Mouse (Mus musculus) megakaryocyte, embryonic 14.5 days (primary cell): Measurements from ENCODE around the gene Pld4. TPM values are rescaled to one million over a fixed set of nuclear protein-coding genes. Genes with fewer than 3 reads are reported as not detected.

Experiments used
- H3K27me3 ChIP-seq: replicated peaks from 2 replicates; pipeline ENCODE3; 2012; ENCODE audit warnings: inconsistent platforms
- H3K36me3 ChIP-seq: replicated peaks from 2 replicates; pipeline ENCODE3; 2012; ENCODE audit warnings: low read length, inconsistent platforms, mixed read lengths
- H3K4me1 ChIP-seq: 2 replicates; pipeline ENCODE4 v1.6.1; 2012; ENCODE audit warnings: inconsistent platforms
- H3K4me3 ChIP-seq: replicated peaks from 2 replicates; pipeline ENCODE3; 2012; ENCODE audit warnings: moderate library complexity, mild to moderate bottlenecking, inconsistent platforms
- H3K9me3 ChIP-seq: 2 replicates; pipeline ENCODE4 v1.6.1; 2012; ENCODE audit warnings: inconsistent platforms
- FLI1 ChIP-seq: IDR thresholded peaks from 2 replicates; pipeline ENCODE4 v1.6.1; 2012; ENCODE audit warnings: low read length, inconsistent platforms, mixed read lengths
- GATA1 ChIP-seq: IDR thresholded peaks from 3 replicates; pipeline ENCODE4 v1.6.1; 2012; ENCODE audit warnings: mixed read lengths, low read length, inconsistent platforms, borderline replicate concordance
- polyA plus RNA-seq: library from polyadenylated mRNA; stranded (reverse); fragments of >175 nt; gene quantifications from 2 replicates; pipeline ENCODE4 v1.2.3, GENCODE M21; 2012; ENCODE audit warnings: low replicate concordance; ENCODE audit not compliant: insufficient read depth

The Pld4 gene
- polyA plus RNA-seq, 1 experiment = 36.3 TPM

- H3K36me3 ChIP-seq = peaks cover 11% of the 10 kb centered on the region
- H3K4me3 ChIP-seq = no peak overlapping the region
- H3K4me1 ChIP-seq = peaks cover 27% of the 10 kb centered on the region
- TF ChIP-seq GATA1 (no peak), FLI1 (no peak)
- no peaks in the 10 kb centered on the region for H3K9me3 ChIP-seq
- H3K27me3 ChIP-seq = peaks cover 52% of the 10 kb centered on the region
These were observed 14.0 kb upstream of the Pld4 start for GRCm38 (mm10) chr12:112746461-112746807.

- no peaks in the 10 kb centered on the region for H3K9me3 ChIP-seq
- H3K4me3 ChIP-seq = no peak overlapping the region
- TF ChIP-seq FLI1 (no peak), GATA1 (no peak)
- H3K4me1 ChIP-seq = peaks cover 27% of the 10 kb centered on the region
- H3K36me3 ChIP-seq = peaks cover 11% of the 10 kb centered on the region
- peaks cover 50% of the 10 kb centered on the region for H3K27me3 ChIP-seq
These were observed 13.4 kb upstream of the Pld4 start for GRCm38 (mm10) chr12:112746808-112747605.

GRCm38 (mm10) chr12:112747606-112747970 lies 12.9 kb upstream of the Pld4 start:
- TF ChIP-seq GATA1 = no peak
- TF ChIP-seq FLI1 = no peak
- peaks cover 11% of the 10 kb centered on the region for H3K36me3 ChIP-seq
- H3K4me1 ChIP-seq = peaks cover 27% of the 10 kb centered on the region
- H3K27me3 ChIP-seq = peaks cover 44% of the 10 kb centered on the region
- no peaks in the 10 kb centered on the region for H3K9me3 ChIP-seq
- H3K4me3 ChIP-seq = no peak overlapping the region

GRCm38 (mm10) chr12:112750976-112751375 lies 9.5 kb upstream of the Pld4 start:
- Histone ChIP-seq H3K27me3 (peaks cover 40% of the 10 kb centered on the region), H3K4me1 (peaks cover 15% of the 10 kb centered on the region), H3K4me3 (no peak overlapping the region), H3K36me3 (no peaks in the 10 kb centered on the region), H3K9me3 (no peaks in the 10 kb centered on the region)
- TF ChIP-seq GATA1 (no peak), FLI1 (no peak)

- Histone ChIP-seq H3K27me3 (peaks cover 44% of the 10 kb centered on the region), H3K36me3 (no peaks in the 10 kb centered on the region), H3K9me3 (peaks cover 4% of the 10 kb centered on the region; the same call in 1 of the 2 replicates), H3K4me3 (no peak overlapping the region), H3K4me1 (peaks cover 7% of the 10 kb centered on the region)
- no peak for TF ChIP-seq FLI1
- no peak for TF ChIP-seq GATA1
These were observed 8.1 kb upstream of the Pld4 start for GRCm38 (mm10) chr12:112752399-112752798.

- peaks cover 17% of the 10 kb centered on the region for H3K4me1 ChIP-seq
- TF ChIP-seq GATA1 (no peak), FLI1 (no peak)
- H3K4me3 ChIP-seq = no peak overlapping the region
- H3K27me3 ChIP-seq = peaks cover 45% of the 10 kb centered on the region
- H3K9me3 ChIP-seq = peaks cover 4% of the 10 kb centered on the region; the same call in 1 of the 2 replicates
- H3K36me3 ChIP-seq = no peaks in the 10 kb centered on the region
These were observed 4.6 kb upstream of the Pld4 start for GRCm38 (mm10) chr12:112755900-112756299.

GRCm38 (mm10) chr12:112757896-112758295 lies 2.6 kb upstream of the Pld4 start:
- Histone ChIP-seq H3K4me1 (peaks cover 27% of the 10 kb centered on the region), H3K9me3 (peaks cover 4% of the 10 kb centered on the region; the same call in 1 of the 2 replicates), H3K4me3 (no peak overlapping the region), H3K36me3 (no peaks in the 10 kb centered on the region), H3K27me3 (peaks cover 52% of the 10 kb centered on the region)
- no peak for TF ChIP-seq FLI1
- no peak for TF ChIP-seq GATA1

- TF ChIP-seq GATA1 (no peak), FLI1 (no peak)
- Histone ChIP-seq H3K36me3 (no peaks in the 10 kb centered on the region), H3K4me3 (no peak overlapping the region), H3K27me3 (peaks cover 64% of the 10 kb centered on the region), H3K9me3 (peaks cover 4% of the 10 kb centered on the region; the same call in 1 of the 2 replicates), H3K4me1 (peaks cover 27% of the 10 kb centered on the region)
These were observed 984 bp upstream of the Pld4 start for GRCm38 (mm10) chr12:112759471-112759870.

- H3K4me1 ChIP-seq = peaks cover 27% of the 10 kb centered on the region
- peaks cover 4% of the 10 kb centered on the region; the same call in 1 of the 2 replicates for H3K9me3 ChIP-seq
- H3K4me3 ChIP-seq = peak overlapping the region; percentile 64
- no peaks in the 10 kb centered on the region for H3K36me3 ChIP-seq
- TF ChIP-seq GATA1 = no peak
- no peak for TF ChIP-seq FLI1
- H3K27me3 ChIP-seq = peaks cover 65% of the 10 kb centered on the region
These were observed 956 bp downstream of the Pld4 start for GRCm38 (mm10) chr12:112761411-112761810.

GRCm38 (mm10) chr12:112762018-112762417 lies 1.6 kb downstream of the Pld4 start:
- Histone ChIP-seq H3K4me3 (peak overlapping the region; percentile 78), H3K4me1 (peaks cover 27% of the 10 kb centered on the region), H3K9me3 (no peaks in the 10 kb centered on the region), H3K27me3 (peaks cover 67% of the 10 kb centered on the region), H3K36me3 (no peaks in the 10 kb centered on the region)
- TF ChIP-seq FLI1 (no peak), GATA1 (no peak)

- peaks cover 69% of the 10 kb centered on the region for H3K27me3 ChIP-seq
- H3K4me3 ChIP-seq = no peak overlapping the region
- TF ChIP-seq FLI1 (no peak), GATA1 (no peak)
- H3K4me1 ChIP-seq = peaks cover 27% of the 10 kb centered on the region
- no peaks in the 10 kb centered on the region for H3K36me3 ChIP-seq
- H3K9me3 ChIP-seq = no peaks in the 10 kb centered on the region
These were observed 2.7 kb downstream of the Pld4 start for GRCm38 (mm10) chr12:112763176-112763575.
